Mouse (Mus musculus) lung, adult 2 months (tissue): ENCODE measurements around the gene Mrps6. TPM values are rescaled to one million over a fixed set of nuclear protein-coding genes. Genes with fewer than 3 reads are reported as not detected.

Experiments used
- DNase-seq: peaks from one replicate; pipeline ENCODE4 v3.0.0; 2022
- H3K4me1 ChIP-seq: fragments of 200-500 bp; 2 replicates; pipeline ENCODE4 v1.6.1; 2011; ENCODE audit warnings: low read length; ENCODE audit not compliant: control insufficient read depth, insufficient read depth
- H3K4me3 ChIP-seq: fragments of 200-500 bp; replicated peaks from 2 replicates; pipeline ENCODE3; 2011; ENCODE audit warnings: low read depth, mild to moderate bottlenecking, control low read depth, low read length; ENCODE audit errors: extremely low read depth
- CTCF ChIP-seq: fragments of 200-500 bp; IDR thresholded peaks from 2 replicates; pipeline ENCODE4 v1.5.1; 2011; ENCODE audit warnings: mild to moderate bottlenecking, low read length, control low read depth; ENCODE audit not compliant: insufficient read depth
- POLR2A ChIP-seq: fragments of 200-500 bp; IDR thresholded peaks from 2 replicates; pipeline ENCODE4 v1.6.1; 2011; ENCODE audit warnings: low read depth, mild to moderate bottlenecking, control low read depth, low read length, borderline replicate concordance; ENCODE audit errors: extremely low read depth
- WGBS: fragments of 180-500 bp; shearing (Covaris S2); methylation state at CpG from one replicate; pipeline ENCODE4 v1.1.7; 2018; 5-methylcytosine and 5-hydroxymethylcytosine counted together
- polyA plus RNA-seq: library from polyadenylated mRNA; depleted of rRNA; stranded (reverse); fragments of >200 nt; gene quantifications from 2 replicates; pipeline ENCODE4 v1.2.3, GENCODE M21; 2012

Mrps6 gene
- polyA plus RNA-seq, 1 experiment = 15.7 TPM

- no peak for DNase-seq
- 52% methylated on average over 8 of the region's 8 CpGs for WGBS
- H3K4me1 ChIP-seq = no peaks in the 10 kb centered on the region
- no peak overlapping the region for H3K4me3 ChIP-seq
- TF ChIP-seq CTCF (no peak), POLR2A (no peak)
Measured at GRCm38 (mm10) chr16:92036701-92037100, 21.4 kb upstream of the Mrps6 start.

GRCm38 (mm10) chr16:92037891-92038607 lies 20.0 kb upstream of the Mrps6 start:
- WGBS = 67% methylated on average over 21 of the region's 21 CpGs
- DNase-seq = no peak
- no peak for TF ChIP-seq POLR2A
- TF ChIP-seq CTCF = no peak

GRCm38 (mm10) chr16:92039421-92039820 lies 18.6 kb upstream of the Mrps6 start:
- Histone ChIP-seq H3K4me3 (no peak overlapping the region), H3K4me1 (no peaks in the 10 kb centered on the region)
- DNase-seq = no peak
- 68% methylated on average over 7 of the region's 7 CpGs for WGBS
- no peak for TF ChIP-seq CTCF
- no peak for TF ChIP-seq POLR2A

More at GRCm38 (mm10) chr16:92037891-92038607, 20.0 kb upstream of the Mrps6 start:
- Histone ChIP-seq H3K4me3 (no peak overlapping the region), H3K4me1 (no peaks in the 10 kb centered on the region)

- WGBS = 95% methylated on average over 11 of the region's 11 CpGs
- H3K4me1 ChIP-seq = no peaks in the 10 kb centered on the region
- H3K4me3 ChIP-seq = no peak overlapping the region
- TF ChIP-seq POLR2A (no peak), CTCF (no peak)
- DNase-seq = no peak
Measured at GRCm38 (mm10) chr16:92039966-92040365, 18.1 kb upstream of the Mrps6 start.

- no peak overlapping the region for H3K4me3 ChIP-seq
- no peaks in the 10 kb centered on the region for H3K4me1 ChIP-seq
- WGBS = 71% methylated on average over 7 of the region's 7 CpGs
- no peak for DNase-seq
- TF ChIP-seq POLR2A (no peak), CTCF (no peak)
Measured at GRCm38 (mm10) chr16:92051777-92052310, 6.2 kb upstream of the Mrps6 start.

- WGBS = 63% methylated on average over 10 of the region's 10 CpGs
- Histone ChIP-seq H3K4me3 (no peak overlapping the region), H3K4me1 (no peaks in the 10 kb centered on the region; the same call in 1 of the 2 replicates)
- no peak for DNase-seq
- TF ChIP-seq POLR2A (no peak), CTCF (no peak)
Measured at GRCm38 (mm10) chr16:92052569-92052968, 5.5 kb upstream of the Mrps6 start.

GRCm38 (mm10) chr16:92056711-92057110 lies 1.4 kb upstream of the Mrps6 start:
- no peak overlapping the region for H3K4me3 ChIP-seq
- no peak for DNase-seq
- H3K4me1 ChIP-seq = no peaks in the 10 kb centered on the region; the same call in 1 of the 2 replicates
- no peak for TF ChIP-seq CTCF
- no peak for TF ChIP-seq POLR2A
- 24% methylated on average over 2 of the region's 2 CpGs for WGBS

GRCm38 (mm10) chr16:92057456-92057851 lies 616 bp upstream of the Mrps6 start:
- DNase-seq = no peak
- TF ChIP-seq POLR2A = no peak
- no peak for TF ChIP-seq CTCF
- H3K4me3 ChIP-seq = peak overlapping the region; percentile 95

GRCm38 (mm10) chr16:92058644-92059620 lies 862 bp downstream of the Mrps6 start:
- TF ChIP-seq POLR2A = no peak
- no peak for TF ChIP-seq CTCF
- WGBS = 7% methylated on average over 61 of the region's 63 CpGs
- peak; percentile 15 for DNase-seq
- H3K4me1 ChIP-seq = no peaks in the 10 kb centered on the region; the same call in 1 of the 2 replicates
- H3K4me3 ChIP-seq = peak overlapping the region; percentile 95

More at GRCm38 (mm10) chr16:92057456-92057851, 616 bp upstream of the Mrps6 start:
- WGBS = 6% methylated on average over 11 of the region's 11 CpGs
- H3K4me1 ChIP-seq = no peaks in the 10 kb centered on the region; the same call in 1 of the 2 replicates
